Mouse (Mus musculus): Measurements from ENCODE around the gene Bsph2. TPM values are rescaled to one million over a fixed set of nuclear protein-coding genes. Genes with fewer than 3 reads are reported as not detected.

Gene Bsph2
- not detected in 2 replicates for polyA plus RNA-seq (2012; rRNA removed)

GRCm38 (mm10) chr7:13570967-13571366, at the start of gene Bsph2:
Gene Bsph2 (minus strand): TSS chr7:13571067.
- no peaks in the 10 kb centered on the region for H3K36me3 ChIP-seq (ENCODE audit: control insufficient read depth, insufficient read depth, low read length)
- no peak within 1 kb of the TSS for H3K4me3 ChIP-seq (ENCODE audit: extremely low read depth, insufficient read depth, insufficient read length)
- H3K27ac ChIP-seq (ENCODE audit: insufficient read depth, low read length) = no peak within 1 kb of the TSS
- no peaks in the 10 kb centered on the region for H3K27me3 ChIP-seq (ENCODE audit: control insufficient read depth, insufficient read depth, low read length)
- no peak for DNase-seq (ENCODE audit: low read depth in 1 of 2, low spot score in 2 of 2)
- TF ChIP-seq CTCF (IDR thresholded peaks at IDR 0.05; ENCODE audit: extremely low read depth, insufficient read depth, insufficient read length, insufficient replicate concordance) (no peak), POLR2A (IDR thresholded peaks at IDR 0.05; ENCODE audit: low read depth, low read length) (no peak)
- no peaks in the 10 kb centered on the region for H3K4me1 ChIP-seq (ENCODE audit: control insufficient read depth, insufficient read depth, insufficient read length)

- no peak for TF ChIP-seq POLR2A (IDR thresholded peaks at IDR 0.05; ENCODE audit: low read depth, low read length)
- no peak for TF ChIP-seq CTCF (IDR thresholded peaks at IDR 0.05; ENCODE audit: extremely low read depth, insufficient read depth, insufficient read length, insufficient replicate concordance)
- Histone ChIP-seq H3K4me1 (ENCODE audit: control insufficient read depth, insufficient read depth, insufficient read length) (no peaks in the 10 kb centered on the region), H3K4me3 (ENCODE audit: extremely low read depth, insufficient read depth, insufficient read length) (no peak overlapping the region), H3K27me3 (ENCODE audit: control insufficient read depth, insufficient read depth, low read length) (no peaks in the 10 kb centered on the region), H3K36me3 (ENCODE audit: control insufficient read depth, insufficient read depth, low read length) (no peaks in the 10 kb centered on the region), H3K27ac (ENCODE audit: insufficient read depth, low read length) (no peak overlapping the region)
- WGBS = 38% methylated on average over 1 of the region's 1 CpGs
- peak in 1 of 2 experiments; percentile 6 for DNase-seq (ENCODE audit: low read depth in 1 of 2, low spot score in 2 of 2)
These were observed 59.3 kb downstream of the Bsph2 start for GRCm38 (mm10) chr7:13511539-13511938.

Other genes with a start within 250 kb of the Bsph2 start
- gene Pla2g4c, start 246.4 kb downstream of the Bsph2 start, polyA plus RNA-seq (2012; rRNA removed) = 0.20 and 0.23 TPM in 2 replicates
- not detected in 2 replicates for gene Cabp5, start 172.9 kb downstream of the Bsph2 start, polyA plus RNA-seq (2012; rRNA removed)
- gene Bsph1, start 120.2 kb downstream of the Bsph2 start, polyA plus RNA-seq (2012; rRNA removed) = not detected in 2 replicates
- not detected in 2 replicates for gene Sult2a5, start 52.9 kb upstream of the Bsph2 start, polyA plus RNA-seq (2012; rRNA removed)
- gene Sult2a2, start 162.4 kb upstream of the Bsph2 start, polyA plus RNA-seq (2012; rRNA removed) = not detected in 2 replicates